Mouse (Mus musculus) midbrain, embryonic 15.5 days (tissue): ENCODE measurements at regions not wholly inside any gene's neighbourhood (a gene's known extent, or its start where the extent isn't known, plus 50 kb on each side); places are given as distances from the start of the nearest gene placed in this dataset.

Experiments
- ATAC-seq: fragments of 200-750 bp; cut with Nextera tagmentation; replicated peaks from 2 replicates; pipeline ENCODE4 v1.8.0; 2017; ENCODE audit warnings: moderate TSS enrichment
- H3K27ac ChIP-seq: fragments of 300-500 bp; sonication (generic); 2 replicates; pipeline ENCODE4 v1.5.1; 2015; ENCODE audit warnings: mild to moderate bottlenecking, inconsistent platforms
- H3K27me3 ChIP-seq: fragments of 300-500 bp; sonication (generic); replicated peaks from 2 replicates; pipeline ENCODE4 v1.6.1; 2015; ENCODE audit warnings: inconsistent platforms
- H3K36me3 ChIP-seq: fragments of 300-500 bp; sonication (generic); replicated peaks from 2 replicates; pipeline ENCODE4 v1.6.1; 2015; ENCODE audit warnings: inconsistent platforms
- H3K4me1 ChIP-seq: fragments of 300-500 bp; sonication (generic); 2 replicates; pipeline ENCODE4 v1.6.1; 2015; ENCODE audit warnings: inconsistent platforms
- H3K4me2 ChIP-seq: fragments of 300-500 bp; sonication (generic); 2 replicates; pipeline ENCODE4 v1.6.1; 2015; ENCODE audit warnings: inconsistent platforms, mild to moderate bottlenecking, moderate library complexity
- H3K4me3 ChIP-seq: fragments of 300-500 bp; sonication (generic); 2 replicates; pipeline ENCODE4 v1.5.1; 2015; ENCODE audit warnings: mild to moderate bottlenecking, inconsistent platforms
- H3K9ac ChIP-seq: fragments of 300-500 bp; sonication (generic); 2 replicates; pipeline ENCODE4 v1.6.1; 2015; ENCODE audit warnings: mild to moderate bottlenecking, inconsistent platforms
- H3K9me3 ChIP-seq: fragments of 300-500 bp; sonication (generic); 2 replicates; pipeline ENCODE4 v1.6.1; 2016; ENCODE audit warnings: inconsistent platforms
- WGBS: fragments of 180-500 bp; shearing (Covaris S2); methylation state at CpG from one replicate; pipeline ENCODE4 v1.1.7; 2015; ENCODE audit warnings: mixed read lengths; 5-methylcytosine and 5-hydroxymethylcytosine counted together

- Histone ChIP-seq H3K9me3 (no peaks in the 10 kb centered on the region), H3K27ac (no peak overlapping the region), H3K27me3 (no peaks in the 10 kb centered on the region), H3K36me3 (no peaks in the 10 kb centered on the region), H3K4me3 (no peak overlapping the region), H3K9ac (no peak overlapping the region), H3K4me2 (no peak overlapping the region), H3K4me1 (peaks cover 7% of the 10 kb centered on the region; the same call in 1 of the 2 replicates)
- ATAC-seq, result no peak
- 86% methylated on average over 17 of the region's 17 CpGs for WGBS
Observed at GRCm38 (mm10) chr15:59830553-59831462, 185.6 kb downstream of the 4933412E24Rik start.

GRCm38 (mm10) chr15:59828421-59828820 lies 188.0 kb downstream of the 4933412E24Rik start:
- H3K4me2 ChIP-seq, result no peak overlapping the region
- no peaks in the 10 kb centered on the region for H3K9me3 ChIP-seq
- H3K4me3 ChIP-seq, result no peak overlapping the region
- no peaks in the 10 kb centered on the region for H3K27me3 ChIP-seq
- H3K36me3 ChIP-seq, result no peaks in the 10 kb centered on the region
- WGBS, result 21% methylated on average over 5 of the region's 5 CpGs
- ATAC-seq, result peak; percentile 88
- H3K9ac ChIP-seq, result no peak overlapping the region
- H3K27ac ChIP-seq, result no peak overlapping the region
- H3K4me1 ChIP-seq, result peaks cover 7% of the 10 kb centered on the region; the same call in 1 of the 2 replicates

- Histone ChIP-seq H3K27ac (no peak overlapping the region), H3K4me1 (peaks cover 7% of the 10 kb centered on the region; the same call in 1 of the 2 replicates), H3K4me3 (no peak overlapping the region), H3K9ac (no peak overlapping the region), H3K36me3 (no peaks in the 10 kb centered on the region), H3K4me2 (no peak overlapping the region), H3K9me3 (no peaks in the 10 kb centered on the region), H3K27me3 (no peaks in the 10 kb centered on the region)
- no peak for ATAC-seq
- 56% methylated on average over 14 of the region's 14 CpGs for WGBS
Observed at GRCm38 (mm10) chr15:59826164-59826950, 190.1 kb downstream of the 4933412E24Rik start.

DNA sequence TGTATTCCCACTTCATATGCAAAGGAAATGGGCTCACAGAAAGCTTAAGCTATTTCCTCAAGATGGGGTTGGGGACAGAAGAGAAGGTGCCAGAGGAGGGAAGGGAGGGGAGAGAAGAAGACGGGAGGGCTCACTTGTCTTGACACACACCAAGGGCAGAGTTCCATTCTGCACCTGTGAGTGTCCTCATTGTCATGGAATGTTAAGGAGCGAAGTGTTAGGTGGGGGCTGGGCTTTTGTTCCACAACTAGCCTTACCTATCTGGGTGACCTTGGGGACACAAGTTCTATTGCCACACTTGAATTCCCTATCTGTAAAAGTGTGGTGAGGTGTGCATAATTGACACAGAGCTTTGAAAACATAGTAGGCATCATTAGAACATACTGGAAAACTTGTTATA lies 192.5 kb downstream of the 4933412E24Rik start:
- no peaks in the 10 kb centered on the region for H3K36me3 ChIP-seq
- H3K27ac ChIP-seq, result no peak overlapping the region
- H3K9me3 ChIP-seq, result no peaks in the 10 kb centered on the region
- H3K4me2 ChIP-seq, result no peak overlapping the region
- H3K9ac ChIP-seq, result no peak overlapping the region
- no peak overlapping the region for H3K4me3 ChIP-seq
- no peaks in the 10 kb centered on the region for H3K27me3 ChIP-seq
- H3K4me1 ChIP-seq, result peaks cover 7% of the 10 kb centered on the region; the same call in 1 of the 2 replicates
- ATAC-seq, result no peak
- 80% methylated on average over 2 of the region's 2 CpGs for WGBS

DNA sequence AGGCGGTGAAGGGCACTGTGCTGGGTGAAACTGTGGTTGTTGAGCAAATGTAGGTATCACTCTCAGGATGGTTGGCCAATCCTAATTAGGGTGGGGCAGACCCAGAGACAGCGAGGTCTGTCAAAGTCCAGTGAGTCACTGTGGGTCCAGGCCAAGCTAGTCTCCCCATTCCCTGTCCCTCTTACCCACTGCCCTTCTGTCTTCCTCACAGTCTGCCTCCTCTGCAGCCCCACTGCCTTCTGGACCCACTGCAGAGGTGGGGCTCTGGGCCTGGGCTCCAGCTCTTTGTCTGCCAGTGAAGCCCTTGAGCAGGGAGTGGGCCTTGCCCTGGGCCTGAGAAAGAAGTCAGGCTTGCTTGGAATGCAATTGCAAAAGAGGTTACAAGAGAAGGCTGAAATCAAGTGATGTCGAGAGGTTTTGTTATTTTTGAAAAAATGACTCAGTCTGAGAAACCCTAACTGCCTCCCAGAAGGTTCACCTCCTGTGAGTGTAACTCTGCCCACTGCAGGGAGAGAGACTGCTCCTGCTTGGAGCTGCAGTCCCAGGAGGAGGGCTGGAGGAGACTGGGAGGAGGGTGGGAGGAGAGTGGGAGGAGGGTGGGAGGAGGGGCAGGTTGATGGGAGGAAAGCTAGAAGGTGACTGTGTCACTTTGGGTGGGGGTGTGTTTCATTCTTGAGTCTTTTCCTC lies 193.3 kb downstream of the 4933412E24Rik start:
- H3K27ac ChIP-seq, result no peak overlapping the region
- no peaks in the 10 kb centered on the region for H3K27me3 ChIP-seq
- 66% methylated on average over 3 of the region's 3 CpGs for WGBS
- peaks cover 7% of the 10 kb centered on the region; the same call in 1 of the 2 replicates for H3K4me1 ChIP-seq
- no peak overlapping the region for H3K9ac ChIP-seq
- no peak overlapping the region for H3K4me3 ChIP-seq
- H3K4me2 ChIP-seq, result no peak overlapping the region
- no peaks in the 10 kb centered on the region for H3K36me3 ChIP-seq
- H3K9me3 ChIP-seq, result no peaks in the 10 kb centered on the region
- no peak for ATAC-seq

- ATAC-seq, result no peak
- Histone ChIP-seq H3K27ac (no peak overlapping the region), H3K9me3 (no peaks in the 10 kb centered on the region), H3K27me3 (no peaks in the 10 kb centered on the region), H3K4me1 (no peaks in the 10 kb centered on the region), H3K9ac (no peak overlapping the region), H3K4me2 (no peak overlapping the region), H3K4me3 (no peak overlapping the region), H3K36me3 (no peaks in the 10 kb centered on the region)
- WGBS, result 83% methylated on average over 10 of the region's 10 CpGs
Observed at GRCm38 (mm10) chr15:59820317-59820716, 196.1 kb downstream of the 4933412E24Rik start.

DNA sequence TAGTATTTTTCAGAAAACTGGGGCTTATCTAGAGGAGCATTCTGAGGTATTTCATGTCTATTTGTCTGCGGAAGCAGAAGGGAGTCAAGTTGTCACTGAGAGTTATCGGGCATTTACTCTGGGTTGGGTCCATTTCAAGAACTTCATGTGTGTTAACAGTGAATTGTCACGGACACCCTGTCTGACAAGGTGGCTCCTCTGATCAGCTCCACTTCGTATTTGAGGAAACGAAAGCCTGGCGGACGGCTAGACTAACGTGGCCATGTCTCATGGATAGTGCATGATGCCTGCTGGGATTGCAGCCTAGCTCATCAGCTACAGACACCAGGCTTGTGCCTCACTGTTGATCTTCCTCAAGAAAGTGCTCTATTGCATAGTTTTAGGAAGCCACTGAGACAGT lies 200.4 kb downstream of the 4933412E24Rik start:
- no peak for ATAC-seq
- no peaks in the 10 kb centered on the region for H3K36me3 ChIP-seq
- H3K4me2 ChIP-seq, result no peak overlapping the region
- H3K4me3 ChIP-seq, result no peak overlapping the region
- no peaks in the 10 kb centered on the region for H3K9me3 ChIP-seq
- H3K4me1 ChIP-seq, result no peaks in the 10 kb centered on the region
- no peak overlapping the region for H3K27ac ChIP-seq
- no peaks in the 10 kb centered on the region for H3K27me3 ChIP-seq
- 88% methylated on average over 8 of the region's 8 CpGs for WGBS
- no peak overlapping the region for H3K9ac ChIP-seq

GRCm38 (mm10) chr15:59811566-59811965 lies 204.8 kb downstream of the 4933412E24Rik start:
- H3K9ac ChIP-seq, result no peak overlapping the region
- no peak overlapping the region for H3K27ac ChIP-seq
- no peak overlapping the region for H3K4me2 ChIP-seq
- no peak overlapping the region for H3K4me3 ChIP-seq
- no peaks in the 10 kb centered on the region for H3K9me3 ChIP-seq
- no peaks in the 10 kb centered on the region for H3K27me3 ChIP-seq
- no peaks in the 10 kb centered on the region for H3K36me3 ChIP-seq
- no peak for ATAC-seq
- H3K4me1 ChIP-seq, result no peaks in the 10 kb centered on the region
- 54% methylated on average over 2 of the region's 3 CpGs for WGBS

- no peaks in the 10 kb centered on the region for H3K9me3 ChIP-seq
- 96% methylated on average over 6 of the region's 6 CpGs for WGBS
- no peak overlapping the region for H3K27ac ChIP-seq
- H3K9ac ChIP-seq, result no peak overlapping the region
- no peaks in the 10 kb centered on the region for H3K36me3 ChIP-seq
- no peak overlapping the region for H3K4me2 ChIP-seq
- H3K4me1 ChIP-seq, result no peaks in the 10 kb centered on the region
- ATAC-seq, result no peak
- H3K27me3 ChIP-seq, result no peaks in the 10 kb centered on the region
- no peak overlapping the region for H3K4me3 ChIP-seq
Observed at GRCm38 (mm10) chr15:59809361-59809760, 207.1 kb downstream of the 4933412E24Rik start.

DNA sequence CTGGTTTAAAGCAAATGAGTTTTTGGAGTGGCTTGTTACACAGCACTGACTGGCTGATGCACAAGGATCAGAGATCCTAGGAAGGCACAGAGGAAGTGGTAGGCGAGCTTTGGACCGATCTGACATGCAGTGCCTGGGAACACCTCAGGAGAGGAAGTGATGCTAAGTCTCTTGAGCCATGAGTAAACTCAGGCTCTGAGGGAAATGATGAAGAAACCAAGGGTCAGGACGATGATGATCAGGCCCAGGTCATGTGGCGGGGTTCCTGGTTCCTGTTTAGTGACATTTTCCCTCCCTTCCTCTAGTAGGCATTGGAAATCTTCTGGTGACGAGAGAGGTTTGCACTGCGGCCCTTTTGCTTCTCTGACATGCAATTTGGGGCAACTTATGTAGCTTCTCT lies 208.7 kb downstream of the 4933412E24Rik start:
- Histone ChIP-seq H3K4me2 (no peak overlapping the region), H3K9ac (no peak overlapping the region), H3K9me3 (no peaks in the 10 kb centered on the region), H3K36me3 (no peaks in the 10 kb centered on the region), H3K27me3 (no peaks in the 10 kb centered on the region), H3K4me3 (no peak overlapping the region), H3K27ac (no peak overlapping the region), H3K4me1 (no peaks in the 10 kb centered on the region)
- no peak for ATAC-seq
- 90% methylated on average over 6 of the region's 6 CpGs for WGBS

- H3K27me3 ChIP-seq, result no peaks in the 10 kb centered on the region
- no peak for ATAC-seq
- no peak overlapping the region for H3K27ac ChIP-seq
- no peak overlapping the region for H3K4me2 ChIP-seq
- WGBS, result 92% methylated on average over 2 of the region's 2 CpGs
- no peaks in the 10 kb centered on the region for H3K9me3 ChIP-seq
- no peaks in the 10 kb centered on the region for H3K4me1 ChIP-seq
- no peak overlapping the region for H3K4me3 ChIP-seq
- no peak overlapping the region for H3K9ac ChIP-seq
- H3K36me3 ChIP-seq, result no peaks in the 10 kb centered on the region
Observed at GRCm38 (mm10) chr15:59805771-59806170, 210.6 kb downstream of the 4933412E24Rik start.

GRCm38 (mm10) chr15:59804821-59805220 lies 211.6 kb downstream of the 4933412E24Rik start:
- Histone ChIP-seq H3K4me1 (no peaks in the 10 kb centered on the region), H3K9ac (no peak overlapping the region), H3K27me3 (no peaks in the 10 kb centered on the region), H3K27ac (no peak overlapping the region), H3K4me3 (no peak overlapping the region), H3K4me2 (no peak overlapping the region), H3K9me3 (no peaks in the 10 kb centered on the region), H3K36me3 (no peaks in the 10 kb centered on the region)
- 88% methylated on average over 2 of the region's 2 CpGs for WGBS
- ATAC-seq, result no peak
